Mouse (Mus musculus): ENCODE results near the gene Pdcd1lg2. TPM values are rescaled to one million over a fixed set of nuclear protein-coding genes. Genes with fewer than 3 reads are reported as not detected.

Pdcd1lg2 gene
- polyA plus RNA-seq, 1 experiment from 2014 or later: 0.05 TPM

GRCm38 (mm10) chr19:29511826-29512225 lies 101.1 kb downstream of the Pdcd1lg2 start:
- no peak for ATAC-seq (ENCODE audit: low read depth)
- WGBS (ENCODE audit: insufficient replicate concordance): 63% methylated on average over 2 of the region's 2 CpGs
- Histone ChIP-seq H3K9ac (ENCODE audit: low read depth, low read length) (no peak overlapping the region), H3K27ac (ENCODE audit: low read length) (no peak overlapping the region), H3K9me3 (replicated peaks; ENCODE audit: control insufficient read depth, low read length) (0 out of 2 replicates have a peak, but pooled peaks cover 3% of the 10 kb centered on the region), H3K4me2 (ENCODE audit: low read depth, low read length) (no peak overlapping the region), H3K36me3 (ENCODE audit: control insufficient read depth, insufficient read depth) (no peaks in the 10 kb centered on the region; the same call in 1 of the 2 replicates), H3K4me3 (ENCODE audit: low read depth, low read length) (no peak overlapping the region), H3K27me3 (ENCODE audit: control insufficient read depth, insufficient read depth, low read depth, low read length) (no peaks in the 10 kb centered on the region), H3K4me1 (ENCODE audit: control insufficient read depth, low read depth, low read length) (no peaks in the 10 kb centered on the region; the same call in none of the 2 replicates)

GRCm38 (mm10) chr19:29513111-29513766 lies 102.5 kb downstream of the Pdcd1lg2 start:
- Histone ChIP-seq H3K4me2 (ENCODE audit: low read depth, low read length) (no peak overlapping the region), H3K4me1 (ENCODE audit: control insufficient read depth, low read depth, low read length) (no peaks in the 10 kb centered on the region; the same call in none of the 2 replicates), H3K27me3 (ENCODE audit: control insufficient read depth, insufficient read depth, low read depth, low read length) (no peaks in the 10 kb centered on the region), H3K9ac (ENCODE audit: low read depth, low read length) (no peak overlapping the region), H3K4me3 (ENCODE audit: low read depth, low read length) (no peak overlapping the region), H3K27ac (ENCODE audit: low read length) (no peak overlapping the region), H3K36me3 (ENCODE audit: control insufficient read depth, insufficient read depth) (no peaks in the 10 kb centered on the region; the same call in 1 of the 2 replicates), H3K9me3 (replicated peaks; ENCODE audit: control insufficient read depth, low read length) (0 out of 2 replicates have a peak, but pooled peaks cover 3% of the 10 kb centered on the region)
- ATAC-seq (ENCODE audit: low read depth): no peak
- WGBS (ENCODE audit: insufficient replicate concordance): 28% methylated on average over 2 of the region's 2 CpGs

- H3K4me1 ChIP-seq (ENCODE audit: control insufficient read depth, low read depth, low read length): no peaks in the 10 kb centered on the region; the same call in none of the 2 replicates
- 0 out of 2 replicates have a peak, but pooled peaks cover 3% of the 10 kb centered on the region for H3K9me3 ChIP-seq (replicated peaks; ENCODE audit: control insufficient read depth, low read length)
- H3K27ac ChIP-seq (ENCODE audit: low read length): no peak overlapping the region
- H3K4me3 ChIP-seq (ENCODE audit: low read depth, low read length): no peak overlapping the region
- H3K9ac ChIP-seq (ENCODE audit: low read depth, low read length): no peak overlapping the region
- WGBS (ENCODE audit: insufficient replicate concordance): 76% methylated on average over 3 of the region's 3 CpGs
- H3K27me3 ChIP-seq (ENCODE audit: control insufficient read depth, insufficient read depth, low read depth, low read length): no peaks in the 10 kb centered on the region
- no peak for ATAC-seq (ENCODE audit: low read depth)
- H3K4me2 ChIP-seq (ENCODE audit: low read depth, low read length): no peak overlapping the region
- no peaks in the 10 kb centered on the region; the same call in 1 of the 2 replicates for H3K36me3 ChIP-seq (ENCODE audit: control insufficient read depth, insufficient read depth)
Measured at GRCm38 (mm10) chr19:29514130-29514529, 103.4 kb downstream of the Pdcd1lg2 start.

- Histone ChIP-seq H3K4me2 (ENCODE audit: low read depth, low read length) (no peak overlapping the region), H3K27ac (ENCODE audit: low read length) (no peak overlapping the region), H3K4me1 (ENCODE audit: control insufficient read depth, low read depth, low read length) (no peaks in the 10 kb centered on the region; the same call in none of the 2 replicates), H3K9ac (ENCODE audit: low read depth, low read length) (no peak overlapping the region), H3K27me3 (ENCODE audit: control insufficient read depth, insufficient read depth, low read depth, low read length) (no peaks in the 10 kb centered on the region), H3K36me3 (ENCODE audit: control insufficient read depth, insufficient read depth) (no peaks in the 10 kb centered on the region; the same call in 1 of the 2 replicates), H3K4me3 (ENCODE audit: low read depth, low read length) (no peak overlapping the region), H3K9me3 (replicated peaks; ENCODE audit: control insufficient read depth, low read length) (0 out of 2 replicates have a peak, but pooled peaks cover 3% of the 10 kb centered on the region)
- WGBS (ENCODE audit: insufficient replicate concordance): 75% methylated on average over 3 of the region's 3 CpGs
- no peak for ATAC-seq (ENCODE audit: low read depth)
Measured at GRCm38 (mm10) chr19:29515386-29515785, 104.7 kb downstream of the Pdcd1lg2 start.

DNA sequence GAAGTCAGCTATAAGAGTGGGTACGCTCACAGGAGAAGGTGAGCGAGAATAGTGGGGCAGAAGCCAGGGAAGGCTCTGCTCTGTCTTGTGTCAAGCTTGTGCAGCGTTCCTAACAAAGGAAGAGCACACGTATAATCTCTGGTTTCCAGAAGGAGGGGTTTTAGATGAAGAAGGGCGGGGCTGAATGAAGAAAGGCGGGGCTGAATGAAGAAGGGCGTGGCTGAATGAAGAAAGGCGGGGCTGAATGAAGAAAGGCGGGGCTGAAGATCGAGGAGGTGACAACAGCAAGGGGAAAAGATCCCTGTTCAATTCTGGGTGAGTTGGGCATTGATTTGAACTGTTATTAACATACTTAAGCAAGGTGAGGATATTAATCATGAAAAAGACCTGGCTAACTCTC lies 105.3 kb downstream of the Pdcd1lg2 start:
- no peak for ATAC-seq (ENCODE audit: low read depth)
- Histone ChIP-seq H3K27me3 (ENCODE audit: control insufficient read depth, insufficient read depth, low read depth, low read length) (no peaks in the 10 kb centered on the region), H3K4me1 (ENCODE audit: control insufficient read depth, low read depth, low read length) (peaks cover 3% of the 10 kb centered on the region), H3K4me3 (ENCODE audit: low read depth, low read length) (no peak overlapping the region), H3K4me2 (ENCODE audit: low read depth, low read length) (no peak overlapping the region), H3K36me3 (ENCODE audit: control insufficient read depth, insufficient read depth) (no peaks in the 10 kb centered on the region; the same call in 1 of the 2 replicates), H3K9ac (ENCODE audit: low read depth, low read length) (no peak overlapping the region), H3K27ac (ENCODE audit: low read length) (no peak overlapping the region), H3K9me3 (replicated peaks; ENCODE audit: control insufficient read depth, low read length) (0 out of 2 replicates have a peak, but pooled peaks cover 3% of the 10 kb centered on the region)
- 69% methylated on average over 10 of the region's 10 CpGs for WGBS (ENCODE audit: insufficient replicate concordance)

GRCm38 (mm10) chr19:29518409-29518808 lies 107.7 kb downstream of the Pdcd1lg2 start:
- H3K4me3 ChIP-seq (ENCODE audit: low read depth, low read length): no peak overlapping the region
- 0 out of 2 replicates have a peak, but pooled peaks cover 3% of the 10 kb centered on the region for H3K9me3 ChIP-seq (replicated peaks; ENCODE audit: control insufficient read depth, low read length)
- peaks cover 7% of the 10 kb centered on the region for H3K4me1 ChIP-seq (ENCODE audit: control insufficient read depth, low read depth, low read length)
- H3K4me2 ChIP-seq (ENCODE audit: low read depth, low read length): no peak overlapping the region
- no peaks in the 10 kb centered on the region for H3K27me3 ChIP-seq (ENCODE audit: control insufficient read depth, insufficient read depth, low read depth, low read length)
- WGBS (ENCODE audit: insufficient replicate concordance): 76% methylated on average over 7 of the region's 7 CpGs
- H3K27ac ChIP-seq (ENCODE audit: low read length): no peak overlapping the region
- no peaks in the 10 kb centered on the region; the same call in 1 of the 2 replicates for H3K36me3 ChIP-seq (ENCODE audit: control insufficient read depth, insufficient read depth)
- no peak overlapping the region for H3K9ac ChIP-seq (ENCODE audit: low read depth, low read length)
- ATAC-seq (ENCODE audit: low read depth): no peak

DNA sequence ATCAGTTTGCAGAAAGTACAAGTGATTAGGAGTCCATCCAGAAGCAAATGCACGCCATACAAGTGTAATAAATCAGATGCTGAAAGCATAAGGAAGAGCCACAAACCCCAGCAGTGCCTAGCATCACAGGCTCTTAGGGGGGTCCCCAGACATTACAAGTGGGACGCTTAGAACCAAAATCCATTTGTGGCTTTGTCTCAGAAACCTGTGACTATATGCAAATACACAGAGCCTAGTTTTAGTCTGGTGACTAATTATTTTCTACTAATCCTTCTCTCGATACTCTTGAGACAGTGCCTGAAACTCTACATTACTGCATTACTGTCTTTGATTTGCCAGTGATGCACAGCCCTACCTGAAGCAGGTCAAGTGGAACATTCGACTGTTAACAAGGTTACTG lies 108.2 kb downstream of the Pdcd1lg2 start:
- no peak overlapping the region for H3K27ac ChIP-seq (ENCODE audit: low read length)
- H3K9ac ChIP-seq (ENCODE audit: low read depth, low read length): no peak overlapping the region
- no peaks in the 10 kb centered on the region; the same call in 1 of the 2 replicates for H3K36me3 ChIP-seq (ENCODE audit: control insufficient read depth, insufficient read depth)
- peaks cover 11% of the 10 kb centered on the region for H3K4me1 ChIP-seq (ENCODE audit: control insufficient read depth, low read depth, low read length)
- H3K4me2 ChIP-seq (ENCODE audit: low read depth, low read length): no peak overlapping the region
- ATAC-seq (ENCODE audit: low read depth): no peak
- H3K9me3 ChIP-seq (replicated peaks; ENCODE audit: control insufficient read depth, low read length): 0 out of 2 replicates have a peak, but pooled peaks cover 3% of the 10 kb centered on the region
- H3K27me3 ChIP-seq (ENCODE audit: control insufficient read depth, insufficient read depth, low read depth, low read length): no peaks in the 10 kb centered on the region
- 63% methylated on average over 4 of the region's 4 CpGs for WGBS (ENCODE audit: insufficient replicate concordance)
- no peak overlapping the region for H3K4me3 ChIP-seq (ENCODE audit: low read depth, low read length)

Other genes starting within 250 kb of the Pdcd1lg2 start
- 5.2 and 5.9 TPM in 2 replicates for gene Jak2, start 159.1 kb upstream of the Pdcd1lg2 start, polyA plus RNA-seq (2015; fragmentation: Nextera tagmentation; extraction: Ambion mirVana)
- 0.91 and 1.1 TPM in 2 replicates for gene Insl6, start 85.6 kb upstream of the Pdcd1lg2 start, polyA plus RNA-seq (2015; fragmentation: Nextera tagmentation; extraction: Ambion mirVana)
- not detected in 2 replicates for gene Rln1, start 76.2 kb upstream of the Pdcd1lg2 start, polyA plus RNA-seq (2015; fragmentation: Nextera tagmentation; extraction: Ambion mirVana)
- gene Plgrkt, start 43.5 kb upstream of the Pdcd1lg2 start, polyA plus RNA-seq (2015; fragmentation: Nextera tagmentation; extraction: Ambion mirVana): 33.9 and 34.2 TPM in 2 replicates
- gene Cd274, start 43.5 kb upstream of the Pdcd1lg2 start, polyA plus RNA-seq (2015; fragmentation: Nextera tagmentation; extraction: Ambion mirVana): 0.96 and 1.0 TPM in 2 replicates
- gene Ric1, start 111.4 kb downstream of the Pdcd1lg2 start, polyA plus RNA-seq (2015; fragmentation: Nextera tagmentation; extraction: Ambion mirVana): 3.2 and 3.6 TPM in 2 replicates
- 9.4 and 10.0 TPM in 2 replicates for gene Ermp1, start 237.5 kb downstream of the Pdcd1lg2 start, polyA plus RNA-seq (2015; fragmentation: Nextera tagmentation; extraction: Ambion mirVana)

Measured in liver, embryonic 16.5 days (tissue).